Mouse (Mus musculus): Measurements from ENCODE around the gene Edrf1.

- TF ChIP-seq POLR2A (IDR thresholded peaks at IDR 0.05; ENCODE audit: insufficient read depth, low read depth, low read length) (no peak), EP300 (IDR thresholded peaks at IDR 0.05; ENCODE audit: insufficient read depth, low read depth, low read length) (no peak)
These were observed 42.1 kb downstream of the Edrf1 start for GRCm38 (mm10) chr7:133679439-133679838.
